ENCODE assay signal across 24 mouse cellular contexts in genomic region chr4:124530596-124530995, GRCm38 (mm10).
"Had no signal": no experiment of that assay in that cellular context is flagged by ENCODE, and none has a peak within 500 bp of the region (broad histone marks: within the 10 kb centered on the region; RNA-seq: fewer than 3 reads in every experiment).

No protein-coding gene starts in this region.

- H3K9ac ChIP-seq: heart, embryonic 12.5 days; hindbrain, embryonic 12.5 days; hindbrain, embryonic 14.5 days; intestine, embryonic 15.5 days; limb, embryonic 12.5 days had no signal

- H3K4me2 ChIP-seq: heart, embryonic 12.5 days; hindbrain, embryonic 12.5 days; hindbrain, embryonic 14.5 days; intestine, embryonic 15.5 days; limb, embryonic 12.5 days had no signal

- H3K4me3 ChIP-seq: gastrocnemius, adult 2 months; heart, embryonic 10.5 days; heart, embryonic 12.5 days; hindbrain, embryonic 10.5 days; hindbrain, embryonic 12.5 days; intestine, embryonic 15.5 days; layer of hippocampus, adult 2 months; limb, embryonic 10.5 days; limb, embryonic 12.5 days had no signal

- H3K27ac ChIP-seq: gastrocnemius, adult 2 months; heart, embryonic 10.5 days; hindbrain, embryonic 10.5 days; hindbrain, embryonic 12.5 days; hindbrain, embryonic 14.5 days; intestine, embryonic 15.5 days; layer of hippocampus, adult 2 months; limb, embryonic 10.5 days; limb, embryonic 12.5 days had no signal

- H3K36me3 ChIP-seq: heart, embryonic 10.5 days; heart, embryonic 12.5 days; hindbrain, embryonic 10.5 days; hindbrain, embryonic 12.5 days; intestine, embryonic 15.5 days; limb, embryonic 10.5 days; limb, embryonic 12.5 days had no signal

- H3K4me1 ChIP-seq: heart, embryonic 12.5 days had no signal

- DNase-seq: gastrocnemius, adult 2 months; gastrocnemius, postnatal 10 days; gastrocnemius, postnatal 25 days; heart, adult 18-20 months; heart, postnatal 10 days; heart, postnatal 4 days; kidney, adult 18-20 months; kidney, adult 8-10 months; kidney, postnatal 10 days; kidney, postnatal 25 days; kidney, postnatal 4 days; liver had no signal

- H3K27me3 ChIP-seq: intestine, embryonic 15.5 days had no signal

- ATAC-seq: hindbrain, embryonic 16.5 days; inflammation-experienced regulatory T-cells, adult 6 months; intestine, embryonic 15.5 days; intestine, postnatal 0 days had no signal

- H3K9me3 ChIP-seq: heart, embryonic 10.5 days; heart, embryonic 12.5 days; hindbrain, embryonic 10.5 days; hindbrain, embryonic 12.5 days; intestine, embryonic 15.5 days; limb, embryonic 10.5 days; limb, embryonic 12.5 days had no signal
